Mouse (Mus musculus): ENCODE measurements around the gene Atp6v0d1.

- TF ChIP-seq EP300 (optimal IDR thresholded peaks at IDR 0.05): no peak
- peak; percentile 82 for TF ChIP-seq CTCF (IDR thresholded peaks at IDR 0.05; ENCODE audit: low read depth)
Observed at GRCm38 (mm10) chr8:105483212-105484029, 82.4 kb downstream of the Atp6v0d1 start.
